Mouse (Mus musculus): Measurements from ENCODE around the gene Get4. TPM values are rescaled to one million over a fixed set of nuclear protein-coding genes. Genes with fewer than 3 reads are reported as not detected.

Gene Get4
- total RNA-seq, 2 experiments from 2014 or later = 38.6 to 80.8 TPM

DNA sequence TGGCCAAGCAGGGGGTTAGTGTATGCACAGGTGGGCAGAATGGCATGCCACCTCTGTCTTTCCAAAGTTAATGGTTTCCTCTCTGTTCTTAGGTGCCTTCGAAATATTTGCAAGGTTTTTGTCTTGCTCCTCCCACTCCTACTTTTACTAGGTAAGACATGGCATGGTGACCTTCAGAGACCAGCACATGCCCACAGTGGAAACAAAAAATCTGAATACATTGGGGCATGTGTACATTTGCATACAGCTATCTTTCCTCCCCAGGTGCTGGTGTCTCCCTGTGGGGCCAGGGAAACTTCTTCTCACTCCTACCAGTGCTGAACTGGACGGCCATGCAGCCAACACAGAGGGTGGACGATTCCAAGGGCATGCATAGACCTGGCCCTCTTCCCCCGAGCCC lies 17.7 kb upstream of the Get4 start:
- ATAC-seq (replicated peaks; ENCODE audit: low FRiP score, low TSS enrichment, poor library complexity, severe bottlenecking) = no peak

- no peak for ATAC-seq (replicated peaks; ENCODE audit: low FRiP score, low TSS enrichment, poor library complexity, severe bottlenecking)
These were observed 14.7 kb upstream of the Get4 start for GRCm38 (mm10) chr5:139237436-139237835.

DNA sequence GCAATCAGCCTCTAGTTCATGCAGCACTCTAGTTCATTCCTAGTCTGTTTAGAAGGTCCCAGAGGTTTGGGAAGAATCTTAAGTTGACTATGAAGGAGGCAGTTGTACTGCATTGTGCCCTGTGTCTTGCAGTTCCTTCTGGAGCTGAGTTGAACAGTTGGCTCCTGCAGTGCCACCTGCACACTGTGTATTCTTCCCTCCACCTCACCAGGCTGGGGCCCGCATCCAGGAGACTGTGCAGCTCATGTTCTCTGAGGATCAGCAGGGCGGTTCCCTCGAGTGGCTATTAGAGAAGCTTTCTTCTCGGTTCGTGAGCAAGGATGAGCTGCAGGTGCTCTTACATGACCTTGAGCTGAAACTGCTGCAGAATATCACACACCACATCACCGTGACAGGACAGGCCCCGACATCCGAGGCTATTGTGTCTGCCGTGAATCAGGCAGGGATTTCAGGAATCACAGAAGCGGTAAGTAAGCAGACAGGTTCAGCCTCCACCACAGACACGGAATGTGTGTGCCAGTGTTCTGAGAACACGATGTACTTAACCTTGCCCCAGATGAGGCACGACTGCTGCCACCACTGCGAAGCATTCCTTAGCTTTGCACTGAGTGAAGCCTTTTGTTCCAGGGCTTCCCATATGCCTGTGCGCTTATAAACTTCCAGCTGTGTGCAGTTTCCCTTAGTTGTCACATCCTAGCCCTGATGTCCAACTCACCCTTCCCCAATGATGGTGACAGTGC lies 10.9 kb upstream of the Get4 start:
- no peak for ATAC-seq (replicated peaks; ENCODE audit: low FRiP score, low TSS enrichment, poor library complexity, severe bottlenecking)

GRCm38 (mm10) chr5:139243384-139243783 lies 8.7 kb upstream of the Get4 start:
- ATAC-seq (replicated peaks; ENCODE audit: low FRiP score, low TSS enrichment, poor library complexity, severe bottlenecking) = peak; percentile 70

DNA sequence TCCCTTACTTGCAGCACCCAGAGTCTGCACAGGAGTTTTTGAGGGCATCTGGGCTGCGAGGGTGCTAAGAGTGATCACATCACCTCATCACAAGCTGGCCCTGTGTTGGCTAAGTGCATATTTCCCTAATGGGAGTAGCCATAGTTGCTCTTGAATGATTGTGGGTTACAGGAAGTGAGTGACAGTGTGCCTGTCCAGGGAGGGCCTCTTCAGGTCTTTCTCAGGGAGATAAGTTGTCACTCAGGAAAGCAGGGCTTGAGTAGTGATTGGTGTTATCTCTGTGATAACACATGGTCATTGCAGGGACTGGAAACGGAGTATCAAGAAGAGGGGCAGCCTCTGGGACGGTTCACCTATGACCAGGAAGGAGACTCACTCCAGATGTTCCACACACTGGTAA lies 4.4 kb upstream of the Get4 start:
- ATAC-seq (replicated peaks; ENCODE audit: low FRiP score, low TSS enrichment, poor library complexity, severe bottlenecking) = no peak

DNA sequence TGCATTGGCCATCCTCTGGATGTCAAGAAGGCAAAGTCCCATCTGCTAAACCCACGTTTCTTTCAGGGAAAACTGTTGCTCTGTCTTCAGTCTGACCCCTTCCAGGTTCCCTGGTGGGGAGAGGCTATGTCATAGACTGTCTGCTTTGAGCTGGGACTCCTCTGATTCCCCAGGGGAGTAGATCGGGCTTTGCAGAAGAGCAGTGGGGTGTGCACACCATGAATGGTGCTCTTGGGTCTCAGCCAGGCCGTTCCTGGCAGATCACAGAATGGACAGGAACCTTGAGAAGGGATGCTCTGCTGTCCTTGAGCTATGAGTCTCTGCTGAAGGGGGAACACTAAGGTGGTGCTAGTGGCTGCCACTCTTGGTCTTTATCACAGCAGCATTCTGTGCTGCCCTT lies 3.3 kb upstream of the Get4 start:
- no peak for ATAC-seq (replicated peaks; ENCODE audit: low FRiP score, low TSS enrichment, poor library complexity, severe bottlenecking)

GRCm38 (mm10) chr5:139251279-139251678 lies 845 bp upstream of the Get4 start:
- no peak for ATAC-seq (replicated peaks; ENCODE audit: low FRiP score, low TSS enrichment, poor library complexity, severe bottlenecking)

GRCm38 (mm10) chr5:139251736-139252080 lies 416 bp upstream of the Get4 start:
- ATAC-seq (replicated peaks; ENCODE audit: low FRiP score, low TSS enrichment, poor library complexity, severe bottlenecking) = peak; percentile 10

- peak; percentile 53 for ATAC-seq (replicated peaks; ENCODE audit: low FRiP score, low TSS enrichment, poor library complexity, severe bottlenecking)
These were observed 754 bp downstream of the Get4 start for GRCm38 (mm10) chr5:139252910-139253245.

- peak; percentile 80 for ATAC-seq (replicated peaks; ENCODE audit: low FRiP score, low TSS enrichment, poor library complexity, severe bottlenecking)
These were observed 1.2 kb downstream of the Get4 start for GRCm38 (mm10) chr5:139253301-139253741.

GRCm38 (mm10) chr5:139254938-139255337 lies 2.8 kb downstream of the Get4 start:
- no peak for ATAC-seq (replicated peaks; ENCODE audit: low FRiP score, low TSS enrichment, poor library complexity, severe bottlenecking)

- no peak for ATAC-seq (replicated peaks; ENCODE audit: low FRiP score, low TSS enrichment, poor library complexity, severe bottlenecking)
These were observed 3.7 kb downstream of the Get4 start for GRCm38 (mm10) chr5:139255777-139256176.

- no peak for ATAC-seq (replicated peaks; ENCODE audit: low FRiP score, low TSS enrichment, poor library complexity, severe bottlenecking)
These were observed 4.2 kb downstream of the Get4 start for GRCm38 (mm10) chr5:139256211-139256765.

DNA sequence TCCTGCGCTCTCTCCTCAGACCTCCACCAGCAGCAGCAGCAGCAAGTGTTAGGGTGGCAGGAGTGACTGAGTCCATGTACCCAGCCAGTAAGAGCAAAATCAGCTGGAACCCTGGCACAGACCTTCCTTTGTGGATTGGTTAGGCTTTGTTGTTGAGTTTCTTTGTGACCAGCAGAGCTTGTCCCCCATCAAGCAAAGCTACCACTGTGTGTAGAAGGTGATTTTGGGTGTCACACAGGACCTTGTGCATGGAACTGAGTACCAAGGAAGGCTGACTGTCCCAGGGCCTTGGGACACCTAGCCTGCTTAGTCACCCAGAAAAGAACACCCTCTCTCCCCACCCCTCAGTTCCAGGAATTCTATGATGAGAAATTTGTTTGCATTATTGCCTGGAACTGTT lies 5.1 kb downstream of the Get4 start:
- ATAC-seq (replicated peaks; ENCODE audit: low FRiP score, low TSS enrichment, poor library complexity, severe bottlenecking) = no peak

DNA sequence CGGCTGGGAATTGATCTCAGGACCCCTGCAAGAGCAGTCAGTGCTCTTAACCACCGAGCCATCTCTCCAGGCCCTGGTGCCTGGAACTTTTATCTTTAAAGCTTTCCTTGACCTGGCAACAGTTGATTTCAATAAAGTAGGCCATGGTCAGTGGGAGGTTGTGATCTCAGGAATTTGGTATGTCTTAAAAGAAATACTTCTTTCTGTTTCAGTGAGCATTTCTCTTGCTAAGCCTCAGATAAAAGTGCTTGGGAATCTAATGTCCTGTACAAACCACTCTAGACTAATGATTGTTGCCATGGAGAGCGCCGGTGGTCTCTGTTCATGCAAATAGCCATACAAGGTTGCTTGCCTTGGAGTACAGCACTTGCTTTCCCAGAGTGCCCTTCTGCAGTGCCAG lies 5.7 kb downstream of the Get4 start:
- ATAC-seq (replicated peaks; ENCODE audit: low FRiP score, low TSS enrichment, poor library complexity, severe bottlenecking) = no peak

GRCm38 (mm10) chr5:139258371-139259035 lies 6.4 kb downstream of the Get4 start:
- no peak for ATAC-seq (replicated peaks; ENCODE audit: low FRiP score, low TSS enrichment, poor library complexity, severe bottlenecking)

- ATAC-seq (replicated peaks; ENCODE audit: low FRiP score, low TSS enrichment, poor library complexity, severe bottlenecking) = no peak
These were observed 7.7 kb downstream of the Get4 start for GRCm38 (mm10) chr5:139259853-139260252.

DNA sequence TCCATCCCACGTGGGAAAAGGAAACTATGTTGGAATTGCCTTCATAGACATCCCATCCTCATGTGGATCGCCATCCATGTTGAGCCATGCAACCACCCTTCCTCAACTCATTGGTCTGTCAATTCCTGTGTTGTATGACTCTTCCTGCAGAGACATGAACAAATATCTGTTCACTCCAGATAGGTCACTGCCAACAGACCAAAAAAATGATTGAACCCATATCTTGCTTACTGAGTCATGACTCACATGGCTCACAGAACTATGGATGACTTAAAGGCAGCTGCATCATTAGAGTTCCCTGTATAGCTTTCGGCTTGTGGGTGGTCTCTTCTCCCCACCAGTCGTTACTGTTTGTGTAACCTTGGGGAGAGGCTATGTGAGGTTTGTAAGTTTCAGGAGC lies 9.3 kb downstream of the Get4 start:
- 0 out of 2 replicates have a peak, but pooled peaks have one; percentile 30 for ATAC-seq (replicated peaks; ENCODE audit: low FRiP score, low TSS enrichment, poor library complexity, severe bottlenecking)

DNA sequence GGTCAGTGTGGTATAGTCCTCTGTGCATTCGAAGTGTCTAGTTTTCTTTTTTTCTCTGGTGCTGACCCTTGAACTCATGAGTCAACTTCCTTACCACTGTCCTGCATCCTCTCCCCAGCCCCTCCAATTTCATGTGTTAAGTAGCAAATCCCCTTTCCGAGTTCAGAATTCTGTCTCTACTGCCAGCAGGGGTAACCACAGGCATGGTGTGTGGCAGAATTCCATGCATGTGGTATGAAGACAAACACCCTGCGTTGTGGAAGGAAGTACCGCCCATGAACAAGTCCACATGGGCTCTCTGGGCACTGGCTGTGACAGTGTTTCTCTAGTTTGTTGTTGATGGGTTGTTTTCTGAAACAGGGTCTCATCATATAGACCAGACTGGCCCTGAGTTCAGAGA lies 15.5 kb downstream of the Get4 start:
- no peak for ATAC-seq (replicated peaks; ENCODE audit: low FRiP score, low TSS enrichment, poor library complexity, severe bottlenecking)

GRCm38 (mm10) chr5:139270806-139271521 lies 18.8 kb downstream of the Get4 start:
- no peak for ATAC-seq (replicated peaks; ENCODE audit: low FRiP score, low TSS enrichment, poor library complexity, severe bottlenecking)
